Mouse (Mus musculus) adrenal gland, postnatal 10 days (tissue): ENCODE measurements around the gene Cd93. TPM values are rescaled to one million over a fixed set of nuclear protein-coding genes. Genes with fewer than 3 reads are reported as not detected.
A peak's percentile ranks its signal among the peaks of the same experiment; 100 is the strongest.

Experiments
- DNase-seq: peaks from one replicate; pipeline ENCODE4 v3.0.0; 2021; ENCODE audit warnings: mixed read lengths
- long read RNA-seq, 2 experiments: library from polyadenylated mRNA; stranded (forward); transcript quantifications; one replicate each; pipeline ENCODE4 v2.0.0; 2021
- total RNA-seq, 2 experiments: library from RNA; stranded (reverse); gene quantifications; 2 replicates each; pipeline ENCODE4 v1.2.3; 2021

Cd93 gene
- total RNA-seq, result 10 to 100 TPM; 70.6 to 91.4 TPM
- long read RNA-seq, experiment 1, full-length matches to known transcripts, result 9 of 23 reads
- long read RNA-seq, experiment 1, partial matches to known transcripts, result 0 of 23 reads
- long read RNA-seq, experiment 1, other reads (novel, unspliced or antisense), result 14 of 23 reads
- long read RNA-seq, experiment 2, full-length matches to known transcripts, result 7 of 12 reads
- long read RNA-seq, experiment 2, partial matches to known transcripts, result 5 of 12 reads
- long read RNA-seq, experiment 2, other reads (novel, unspliced or antisense), result 0 of 12 reads

DNA sequence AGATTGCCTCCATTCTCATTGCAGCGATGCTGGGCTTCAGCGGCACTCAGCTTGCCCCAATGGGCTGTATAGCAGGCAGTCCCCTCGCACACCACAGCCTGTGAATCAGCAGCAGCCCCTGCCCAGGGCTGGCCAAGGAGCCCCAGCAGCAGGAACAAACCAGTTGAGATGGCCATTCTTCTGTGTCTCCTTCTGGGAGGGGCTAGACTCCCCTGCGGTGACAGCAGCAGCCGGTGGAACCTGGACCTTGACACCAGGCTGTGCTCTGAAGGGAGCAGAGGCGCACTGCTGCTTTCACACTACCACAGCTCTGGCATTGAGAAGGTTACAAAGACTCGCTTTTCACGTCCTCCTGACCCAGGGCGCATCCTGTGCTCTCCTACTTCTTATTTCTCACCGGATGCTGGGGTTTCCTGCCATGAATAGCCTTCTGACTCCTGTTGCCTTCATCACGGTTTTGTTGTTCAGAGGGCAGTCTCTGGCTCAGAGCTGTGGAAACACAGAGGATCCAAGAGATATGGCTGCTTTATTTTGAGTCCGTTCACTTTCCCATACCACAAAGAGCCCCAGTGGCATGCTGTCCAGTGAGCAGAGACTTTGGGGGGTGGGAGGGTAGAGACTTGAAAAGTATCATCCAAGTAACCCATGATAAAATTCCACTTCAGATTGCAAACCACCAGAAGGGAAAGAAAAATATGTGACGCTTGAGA lies at the start of gene Cd93:
Gene Cd93 (minus strand): TSS at position 315 of the 710 bp plus-strand sequence.
- DNase-seq, result peak; percentile 49

GRCm38 (mm10) chr2:148492108-148492507 lies 48.7 kb upstream of the Cd93 start:
- no peak for DNase-seq

DNA sequence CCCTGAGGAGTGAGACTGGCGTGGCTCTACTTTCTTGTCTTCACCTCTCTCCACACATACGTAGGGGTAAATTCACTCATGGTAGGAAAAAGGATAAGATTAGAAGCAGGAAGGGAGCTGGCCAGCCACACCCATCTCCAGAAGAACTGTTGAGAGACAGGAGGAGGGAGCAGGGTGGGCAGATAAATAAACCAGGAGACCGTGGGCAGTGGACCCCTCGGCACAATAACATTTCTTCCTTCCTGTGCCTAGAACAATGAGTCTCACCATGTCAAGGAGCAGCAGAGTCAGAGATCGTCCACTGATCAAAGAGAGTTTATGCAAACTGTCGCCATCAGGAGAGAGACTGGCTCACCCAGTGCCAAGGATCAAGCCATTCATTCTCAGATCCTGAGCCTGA lies 46.8 kb upstream of the Cd93 start:
- DNase-seq, result no peak

- DNase-seq, result no peak
Measured at GRCm38 (mm10) chr2:148488885-148489284, 45.5 kb upstream of the Cd93 start.

- DNase-seq, result no peak
Measured at GRCm38 (mm10) chr2:148485576-148485975, 42.2 kb upstream of the Cd93 start.

GRCm38 (mm10) chr2:148480376-148480775 lies 37.0 kb upstream of the Cd93 start:
- DNase-seq, result no peak

GRCm38 (mm10) chr2:148478141-148478701 lies 34.9 kb upstream of the Cd93 start:
- peak; percentile 76 for DNase-seq

DNA sequence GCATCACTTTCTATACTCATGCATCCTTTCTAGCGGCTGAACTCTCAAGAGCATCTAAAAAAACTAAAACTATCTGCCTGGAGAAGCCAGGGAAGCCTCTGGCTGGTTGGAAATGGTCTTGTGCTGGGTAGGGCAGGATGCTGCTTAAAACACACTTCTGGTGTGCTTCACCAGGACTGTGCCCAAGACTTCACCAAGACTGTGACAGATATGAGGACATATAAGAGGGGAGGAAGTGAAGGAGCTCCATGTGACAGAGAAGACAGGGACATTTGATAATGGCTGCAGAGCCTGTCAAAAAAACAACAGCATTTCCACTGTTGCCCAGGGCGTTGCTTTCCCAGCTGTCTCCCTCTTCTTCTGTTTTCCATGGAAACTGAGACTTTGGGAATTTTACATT lies 34.0 kb upstream of the Cd93 start:
- DNase-seq, result no peak

DNA sequence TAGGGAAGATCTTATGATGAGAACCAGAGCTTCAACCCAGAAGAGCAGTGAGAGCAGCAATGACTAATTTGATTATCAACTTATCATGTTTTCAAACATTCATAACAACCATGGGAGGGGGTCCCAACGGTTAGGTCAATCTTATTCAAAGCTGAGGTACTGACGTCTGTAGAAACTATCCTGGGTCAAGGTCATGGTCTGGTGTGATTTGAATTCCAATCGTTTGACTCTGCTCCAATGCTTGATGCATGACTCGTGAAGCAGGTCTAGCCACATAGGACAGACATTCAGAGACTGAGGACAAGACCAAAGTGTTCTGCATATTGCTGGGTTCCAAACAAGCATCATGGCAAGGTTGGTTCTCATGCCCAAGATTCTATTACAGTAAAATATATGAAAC lies 33.2 kb upstream of the Cd93 start:
- DNase-seq, result no peak

- DNase-seq, result no peak
Measured at GRCm38 (mm10) chr2:148475879-148476495, 32.6 kb upstream of the Cd93 start.

DNA sequence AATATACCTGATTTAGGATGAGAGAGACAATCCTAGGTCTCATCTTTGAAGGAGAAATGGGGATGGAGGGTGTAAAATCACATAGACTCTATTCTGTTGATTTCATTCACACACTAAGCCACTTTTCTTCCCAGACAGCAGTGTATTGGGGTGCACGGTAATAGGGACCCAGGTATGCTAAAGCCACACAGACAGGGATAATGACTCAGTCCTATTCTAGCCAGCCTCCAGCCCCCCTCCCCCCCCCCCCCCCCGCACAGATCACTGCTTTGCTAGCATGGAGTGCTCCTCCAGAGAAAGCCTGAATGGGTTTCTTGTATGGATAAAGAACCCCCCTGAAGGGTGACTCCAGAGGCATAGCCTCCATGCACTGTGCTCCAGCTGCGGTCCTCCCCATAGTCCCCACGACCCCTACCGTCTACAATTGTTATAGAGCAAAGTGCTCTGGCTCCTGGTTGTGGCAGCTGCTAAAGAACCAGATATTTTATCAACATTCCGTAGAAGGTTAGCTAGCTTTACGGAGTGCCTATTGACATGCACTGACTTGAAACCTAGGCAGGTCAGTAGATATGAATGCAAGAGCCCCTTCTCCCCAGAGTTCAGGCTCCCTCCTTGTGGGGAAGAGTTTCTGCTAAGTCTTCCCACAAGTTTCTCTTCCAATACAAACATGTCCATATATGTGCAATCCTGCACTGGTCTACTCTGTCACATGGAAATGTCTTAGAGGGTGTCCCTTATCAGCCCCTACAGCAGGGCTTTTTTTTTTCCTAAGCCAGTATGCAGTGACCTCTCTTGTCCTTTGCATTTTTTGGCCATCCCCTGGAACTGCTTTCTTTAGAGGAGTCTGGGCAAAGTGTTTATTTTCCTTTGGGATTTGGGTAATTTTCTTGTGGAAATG lies 26.2 kb upstream of the Cd93 start:
- DNase-seq, result no peak

- DNase-seq, result no peak
Measured at GRCm38 (mm10) chr2:148467921-148468440, 24.6 kb upstream of the Cd93 start.

GRCm38 (mm10) chr2:148455341-148455740 lies 12.0 kb upstream of the Cd93 start:
- no peak for DNase-seq

GRCm38 (mm10) chr2:148454014-148454542 lies 10.7 kb upstream of the Cd93 start:
- DNase-seq, result no peak

DNA sequence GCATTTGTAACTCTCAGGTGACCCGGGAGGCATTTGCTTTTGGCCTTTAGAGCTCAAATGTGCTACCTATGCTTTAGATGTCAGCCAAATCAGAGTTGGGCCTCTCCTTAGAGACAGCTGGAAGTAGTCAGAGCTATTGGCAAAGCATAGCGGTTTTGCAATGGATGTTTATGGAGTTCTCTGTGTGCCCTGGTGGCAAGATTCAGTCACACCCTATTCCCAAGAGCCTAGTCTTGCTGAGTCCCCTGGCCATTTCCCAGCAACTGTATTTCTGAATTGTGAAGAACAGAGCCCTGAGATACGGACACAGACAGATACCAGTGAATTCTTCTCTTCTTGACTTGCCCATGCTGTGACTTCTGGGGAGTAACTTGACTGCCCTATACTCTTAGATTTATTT lies 9.7 kb upstream of the Cd93 start:
- peak; percentile 51 for DNase-seq

- no peak for DNase-seq
Measured at GRCm38 (mm10) chr2:148451498-148451897, 8.1 kb upstream of the Cd93 start.

DNA sequence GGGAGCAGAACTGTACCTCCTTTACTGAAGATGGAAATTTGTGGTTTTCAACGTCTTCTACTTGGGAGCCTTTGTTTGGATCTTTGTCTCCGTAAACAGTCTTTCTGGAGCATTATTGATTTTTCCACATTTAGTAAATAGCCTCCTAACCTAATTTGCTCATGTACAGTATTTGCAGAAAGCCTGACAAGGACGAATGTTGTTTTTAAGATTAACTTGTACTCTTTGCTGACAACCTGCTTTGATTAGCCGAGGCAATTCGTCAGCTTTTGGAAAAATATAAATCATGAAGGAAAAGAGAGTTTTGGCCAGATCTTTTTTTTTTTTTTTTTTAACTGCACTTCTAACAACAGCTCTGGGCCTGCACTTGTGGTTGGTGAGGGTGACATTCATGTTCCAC lies 7.3 kb upstream of the Cd93 start:
- DNase-seq, result no peak

GRCm38 (mm10) chr2:148449659-148450058 lies 6.3 kb upstream of the Cd93 start:
- DNase-seq, result no peak

- peak; percentile 51 for DNase-seq
Measured at GRCm38 (mm10) chr2:148446446-148446845, 3.1 kb upstream of the Cd93 start.

GRCm38 (mm10) chr2:148445616-148446015 lies 2.3 kb upstream of the Cd93 start:
- no peak for DNase-seq

DNA sequence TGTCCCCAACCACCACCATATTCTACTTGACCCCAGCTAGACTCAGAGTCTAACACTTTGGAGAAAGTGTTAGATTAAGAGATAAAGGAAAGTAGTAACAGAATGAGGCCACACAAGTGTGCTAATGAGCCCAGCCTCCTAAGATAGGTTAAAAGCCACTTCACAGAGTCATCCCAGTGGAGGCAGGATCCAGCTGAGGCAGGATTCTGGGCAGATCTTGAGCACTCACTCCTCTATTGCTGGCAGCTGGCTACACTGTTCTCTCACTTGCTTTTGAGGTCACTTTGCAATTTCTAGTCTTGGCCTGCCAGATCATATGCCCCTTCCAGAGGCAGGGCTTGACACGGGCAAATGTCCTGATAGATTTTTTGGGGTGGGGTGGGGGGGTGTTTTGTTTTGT lies 1.1 kb upstream of the Cd93 start:
- no peak for DNase-seq

- no peak for DNase-seq
Measured at GRCm38 (mm10) chr2:148442710-148443109, 653 bp downstream of the Cd93 start.
